Mouse (Mus musculus) intestine, embryonic 16.5 days (tissue): ENCODE measurements around the gene Yipf6. TPM values are rescaled to one million over a fixed set of nuclear protein-coding genes. Genes with fewer than 3 reads are reported as not detected.
"Not testable (repeated sequence)": the region's sequence is repeated elsewhere in the genome, so short reads cannot be mapped to it uniquely, and the experiment has no call there.

Experiments used
- ATAC-seq: fragments of 200-750 bp; cut with Nextera tagmentation; 2 replicates; pipeline ENCODE4 v1.8.0; 2017; ENCODE audit warnings: moderate TSS enrichment, moderate library complexity
- H3K27ac ChIP-seq: fragments of 300-500 bp; sonication (generic); 2 replicates; pipeline ENCODE4 v1.5.1; 2014; ENCODE audit warnings: mild to moderate bottlenecking, low read length
- H3K27me3 ChIP-seq: fragments of 300-500 bp; sonication (generic); replicated peaks from 2 replicates; pipeline ENCODE4 v1.6.1; 2014; ENCODE audit warnings: low read length, control low read depth, mixed read lengths; ENCODE audit not compliant: control insufficient read depth, insufficient read depth
- H3K36me3 ChIP-seq: fragments of 300-500 bp; sonication (generic); 2 replicates; pipeline ENCODE4 v1.6.1; 2014; ENCODE audit warnings: low read length, control low read depth; ENCODE audit not compliant: control insufficient read depth, insufficient read depth
- H3K4me1 ChIP-seq: fragments of 300-500 bp; sonication (generic); 2 replicates; pipeline ENCODE4 v1.6.1; 2014; ENCODE audit warnings: low read length, control low read depth, mixed read lengths; ENCODE audit not compliant: control insufficient read depth, insufficient read depth
- H3K4me2 ChIP-seq: fragments of 300-500 bp; sonication (generic); 2 replicates; pipeline ENCODE4 v1.6.1; 2014; ENCODE audit warnings: low read depth, low read length, control low read depth
- H3K4me3 ChIP-seq: fragments of 300-500 bp; sonication (generic); 2 replicates; pipeline ENCODE4 v1.5.1; 2014; ENCODE audit warnings: mild to moderate bottlenecking, low read length
- H3K9ac ChIP-seq: fragments of 300-500 bp; sonication (generic); 2 replicates; pipeline ENCODE4 v1.6.1; 2014; ENCODE audit warnings: low read depth, low read length
- H3K9me3 ChIP-seq: fragments of 300-500 bp; sonication (generic); 2 replicates; pipeline ENCODE4 v1.6.1; 2016; ENCODE audit warnings: low read length, control low read depth; ENCODE audit not compliant: control insufficient read depth
- whole genome bisulfite sequencing: fragments of 180-500 bp; shearing (Covaris S2); extraction: QIAGEN DNeasy Blood & Tissue Kit; methylation state at CpG from one replicate; pipeline ENCODE4 v1.1.7; 2014; 5-methylcytosine and 5-hydroxymethylcytosine counted together
- polyA plus RNA-seq: library from polyadenylated mRNA; unstranded; fragments of >200 nt; fragmentation: Nextera tagmentation; extraction: Ambion mirVana; gene quantifications from 2 replicates; pipeline ENCODE4 v1.2.1, GENCODE M21; 2015

The Yipf6 gene
- polyA plus RNA-seq, 1 experiment from 2014 or later = 26.9 TPM

GRCm38 (mm10) chrX:98953941-98954340 is 17.8 kb downstream of the Yipf6 start:
- no peaks in the 10 kb centered on the region for H3K4me1 ChIP-seq
- H3K27ac ChIP-seq = no peak overlapping the region
- H3K9ac ChIP-seq = no peak overlapping the region
- H3K4me3 ChIP-seq = no peak overlapping the region
- no peaks in the 10 kb centered on the region for H3K27me3 ChIP-seq
- no peak overlapping the region for H3K4me2 ChIP-seq
- WGBS = 24% methylated on average over 5 of the region's 6 CpGs
- H3K36me3 ChIP-seq = no peaks in the 10 kb centered on the region
- ATAC-seq = no peak
- no peaks in the 10 kb centered on the region for H3K9me3 ChIP-seq

- Histone ChIP-seq H3K27me3 (no peaks in the 10 kb centered on the region), H3K9ac (no peak overlapping the region), H3K27ac (no peak overlapping the region), H3K36me3 (no peaks in the 10 kb centered on the region), H3K4me2 (no peak overlapping the region), H3K4me1 (no peaks in the 10 kb centered on the region), H3K9me3 (no peaks in the 10 kb centered on the region), H3K4me3 (no peak overlapping the region)
- WGBS = 90% methylated on average over 9 of the region's 9 CpGs
- no peak for ATAC-seq
Measured at GRCm38 (mm10) chrX:98958287-98958686, 22.2 kb downstream of the Yipf6 start.

DNA sequence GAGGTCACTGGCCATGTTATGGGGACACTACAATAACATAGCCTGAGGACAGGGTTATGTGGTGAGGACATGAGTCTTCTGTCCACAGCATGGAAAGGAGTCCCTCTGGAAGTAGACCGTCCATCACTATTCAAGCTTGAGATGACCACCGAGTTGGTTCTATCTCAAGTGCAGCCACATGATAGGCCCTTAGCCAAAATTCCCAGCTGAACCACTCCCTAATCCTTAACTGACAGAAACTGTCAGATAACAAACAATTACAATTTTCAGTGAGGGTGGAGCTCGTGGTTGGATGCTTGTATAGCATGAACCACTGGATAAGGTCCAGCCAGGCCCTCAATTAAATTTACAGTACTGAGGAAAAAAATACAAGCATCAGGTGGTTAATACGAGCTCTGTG is 22.9 kb downstream of the Yipf6 start:
- 76% methylated on average over 4 of the region's 4 CpGs for WGBS
- Histone ChIP-seq H3K4me2 (no peak overlapping the region), H3K27me3 (no peaks in the 10 kb centered on the region), H3K36me3 (no peaks in the 10 kb centered on the region), H3K9me3 (no peaks in the 10 kb centered on the region), H3K4me1 (no peaks in the 10 kb centered on the region), H3K27ac (no peak overlapping the region), H3K9ac (no peak overlapping the region), H3K4me3 (no peak overlapping the region)
- no peak for ATAC-seq

- ATAC-seq = no peak
- H3K36me3 ChIP-seq = no peaks in the 10 kb centered on the region
- H3K9ac ChIP-seq = no peak overlapping the region
- H3K4me1 ChIP-seq = no peaks in the 10 kb centered on the region
- H3K4me2 ChIP-seq = no peak overlapping the region
- no peak overlapping the region for H3K27ac ChIP-seq
- no peaks in the 10 kb centered on the region for H3K9me3 ChIP-seq
- no peak overlapping the region for H3K4me3 ChIP-seq
- peaks cover 3% of the 10 kb centered on the region; the same call in 1 of the 2 replicates for H3K27me3 ChIP-seq
Measured at GRCm38 (mm10) chrX:98963742-98964141, 27.6 kb downstream of the Yipf6 start.

DNA sequence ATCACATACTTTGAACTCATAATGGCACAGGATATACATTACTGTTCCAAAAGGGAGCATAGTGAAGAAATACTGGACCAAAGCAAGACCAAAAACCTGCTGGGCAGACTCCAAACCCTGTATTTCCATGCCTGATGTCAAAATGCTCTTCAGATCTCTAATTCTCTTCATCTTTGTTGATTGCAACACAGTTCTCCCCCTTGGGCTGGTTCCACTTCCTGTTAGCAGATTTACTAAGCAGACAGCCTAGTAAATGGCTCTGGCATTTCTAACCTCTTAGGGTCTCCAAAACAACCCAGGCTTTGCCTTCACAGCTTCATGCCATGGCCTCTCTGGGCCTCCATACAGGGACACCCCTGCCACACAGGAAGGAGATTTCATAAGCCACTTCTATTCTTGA is 28.4 kb downstream of the Yipf6 start:
- no peak for ATAC-seq
- H3K9me3 ChIP-seq = no peaks in the 10 kb centered on the region
- no peaks in the 10 kb centered on the region for H3K36me3 ChIP-seq
- H3K27ac ChIP-seq = no peak overlapping the region
- H3K4me3 ChIP-seq = no peak overlapping the region
- H3K4me2 ChIP-seq = no peak overlapping the region
- no peak overlapping the region for H3K9ac ChIP-seq
- H3K27me3 ChIP-seq = peaks cover 3% of the 10 kb centered on the region; the same call in 1 of the 2 replicates
- H3K4me1 ChIP-seq = no peaks in the 10 kb centered on the region

GRCm38 (mm10) chrX:98986611-98987010 is 50.5 kb downstream of the Yipf6 start:
- H3K27ac ChIP-seq, H3K9ac ChIP-seq, H3K27me3 ChIP-seq, H3K36me3 ChIP-seq, H3K4me1 ChIP-seq, H3K4me3 ChIP-seq, ATAC-seq, H3K9me3 ChIP-seq, H3K4me2 ChIP-seq: not testable (repeated sequence)
- 56% methylated on average over 5 of the region's 5 CpGs for WGBS

DNA sequence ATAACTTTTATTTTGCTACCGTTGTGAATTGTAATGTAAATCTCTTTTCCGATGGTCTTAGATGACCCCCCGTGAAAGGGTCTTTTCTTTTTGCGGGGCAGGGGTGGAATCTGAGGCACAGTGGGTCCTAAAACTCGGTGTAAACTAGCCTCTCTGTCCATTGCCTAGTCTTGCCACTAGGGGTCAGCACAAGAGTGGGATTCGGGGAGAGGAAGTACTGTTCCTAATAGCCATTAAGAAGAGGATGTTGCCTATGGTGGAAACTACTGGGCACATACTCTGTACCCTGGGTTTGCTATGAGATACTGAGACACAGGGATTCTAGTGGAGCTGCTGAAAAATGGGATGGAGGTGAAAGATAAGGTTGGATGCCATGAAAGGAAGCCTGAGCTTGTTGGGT is 53.5 kb downstream of the Yipf6 start:
- no peak for ATAC-seq

More for the DNA sequence above, 53.5 kb downstream of the Yipf6 start:
- Histone ChIP-seq H3K9me3 (no peaks in the 10 kb centered on the region), H3K27me3 (no peaks in the 10 kb centered on the region), H3K27ac (no peak overlapping the region), H3K9ac (no peak overlapping the region), H3K4me2 (no peak overlapping the region), H3K4me3 (no peak overlapping the region), H3K4me1 (no peaks in the 10 kb centered on the region), H3K36me3 (no peaks in the 10 kb centered on the region)
- 35% methylated on average over 6 of the region's 6 CpGs for WGBS

Other genes with a start within 250 kb of the Yipf6 start
- 8.3 and 9.3 TPM in 2 replicates for gene Ophn1, start 45.3 kb upstream of the Yipf6 start, polyA plus RNA-seq
- gene Stard8, start 66.9 kb downstream of the Yipf6 start, polyA plus RNA-seq = 7.5 and 8.8 TPM in 2 replicates
- 18.3 and 19.4 TPM in 2 replicates for gene Efnb1, start 199.8 kb downstream of the Yipf6 start, polyA plus RNA-seq